Mouse (Mus musculus) spleen, adult 10 weeks (tissue): ENCODE data around the gene Gm8362. TPM values are rescaled to one million over a fixed set of nuclear protein-coding genes. Genes with fewer than 3 reads are reported as not detected.

ENCODE experiments used
- polyA plus RNA-seq: library from polyadenylated mRNA; stranded (reverse); fragments of 350-450 nt; fragmentation: Illumina TruSeq; extraction: RNeasy Lipid Tissue Mini Kit (QIAGEN cat#74804); gene quantifications from one replicate; pipeline ENCODE4 v1.2.3, GENCODE M21; 2015; ENCODE audit warnings: low replicate concordance; ENCODE audit not compliant: insufficient read depth

Gm8362 gene
- polyA plus RNA-seq = not detected

GRCm38 (mm10) chr14:6774311-6774710 is at the start of gene Gm8362:
TSS of gene Gm8362 (minus strand) at chr14:6774411.

GRCm38 (mm10) chr14:6742232-6742631 is 32.0 kb downstream of the Gm8362 start, which contains the start of gene Gm3636:
TSS of gene Gm3636 (minus strand) at chr14:6742332.

GRCm38 (mm10) chr14:6720151-6720550 is 54.1 kb downstream of the Gm8362 start, which contains the start of gene Gm8050:
TSS of gene Gm8050 (minus strand) at chr14:6720251.

Other genes with a start within 250 kb of the Gm8362 start
- gene Gm8356, start 237.1 kb downstream of the Gm8362 start, polyA plus RNA-seq = not detected
- 0.17 TPM for gene Gm3629, start 183.8 kb downstream of the Gm8362 start, polyA plus RNA-seq
- gene Gm3460, start 152.0 kb downstream of the Gm8362 start, polyA plus RNA-seq = not detected
- not detected for gene Gm10251, start 90.2 kb downstream of the Gm8362 start, polyA plus RNA-seq
- not detected for gene Gm8050, start 54.2 kb downstream of the Gm8362 start, polyA plus RNA-seq
- 4.9 TPM for gene Gm3636, start 32.1 kb downstream of the Gm8362 start, polyA plus RNA-seq
- not detected for gene Gm3642, start 65.9 kb upstream of the Gm8362 start, polyA plus RNA-seq
- 0.66 TPM for gene Gm3667, start 115.6 kb upstream of the Gm8362 start, polyA plus RNA-seq
- not detected for gene Gm6356, start 199.4 kb upstream of the Gm8362 start, polyA plus RNA-seq